Mouse (Mus musculus): ENCODE results near the gene C2cd3.

The C2cd3 gene

DNA sequence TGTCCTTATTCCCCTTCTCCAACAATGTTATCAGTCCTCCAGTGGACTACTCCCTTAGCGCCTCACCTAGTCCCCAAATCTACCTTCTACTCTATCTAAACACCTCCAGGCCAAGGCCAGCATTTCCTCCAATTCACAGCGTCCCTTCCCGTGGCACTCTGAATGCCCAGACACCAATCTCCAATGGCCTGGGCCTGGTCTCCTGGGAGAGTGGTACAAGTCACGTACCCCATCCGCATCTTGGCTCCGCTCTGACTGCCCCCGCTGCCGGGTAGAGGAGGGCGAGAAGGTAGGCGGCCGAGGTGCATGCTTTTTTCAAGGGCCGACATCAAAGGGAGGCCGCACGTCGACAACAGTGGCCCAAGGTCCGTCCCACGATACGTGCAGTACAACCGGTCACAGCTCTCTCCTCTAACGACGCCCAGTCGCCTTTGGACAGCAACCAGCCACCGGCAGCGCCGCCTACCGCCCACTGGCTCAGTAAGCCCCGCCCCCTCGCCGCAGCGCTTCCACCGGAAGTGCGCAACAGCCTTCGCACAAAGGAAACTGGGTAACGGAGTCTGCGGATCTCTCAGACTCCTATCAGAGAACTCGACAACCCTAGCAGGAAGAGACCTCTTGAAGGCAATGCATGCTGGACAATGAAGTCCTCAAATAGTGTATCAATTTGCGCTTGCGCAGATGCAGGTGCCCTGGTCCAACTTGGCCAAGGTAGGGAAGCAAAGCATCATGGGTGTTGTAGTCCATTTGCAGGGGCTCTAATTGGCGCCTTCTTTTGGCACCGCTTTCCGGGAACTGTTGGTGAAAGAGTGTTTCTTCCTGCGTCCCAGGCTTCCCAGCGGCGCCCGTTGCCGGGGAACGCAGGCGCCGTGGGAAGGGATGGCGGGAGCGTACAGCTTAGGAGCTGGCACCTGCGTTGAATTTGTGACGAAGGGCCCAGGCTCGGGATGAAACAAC lies at the start of gene C2cd3, which contains the start of gene Ppme1:
TSS of gene C2cd3 (plus strand) at position 739 of the 957 bp plus-strand sequence.
TSS of gene Ppme1 (minus strand) at position 813 of the 957 bp plus-strand sequence.
- DNase-seq (ENCODE audit: low spot score) = peak; percentile 99

DNA sequence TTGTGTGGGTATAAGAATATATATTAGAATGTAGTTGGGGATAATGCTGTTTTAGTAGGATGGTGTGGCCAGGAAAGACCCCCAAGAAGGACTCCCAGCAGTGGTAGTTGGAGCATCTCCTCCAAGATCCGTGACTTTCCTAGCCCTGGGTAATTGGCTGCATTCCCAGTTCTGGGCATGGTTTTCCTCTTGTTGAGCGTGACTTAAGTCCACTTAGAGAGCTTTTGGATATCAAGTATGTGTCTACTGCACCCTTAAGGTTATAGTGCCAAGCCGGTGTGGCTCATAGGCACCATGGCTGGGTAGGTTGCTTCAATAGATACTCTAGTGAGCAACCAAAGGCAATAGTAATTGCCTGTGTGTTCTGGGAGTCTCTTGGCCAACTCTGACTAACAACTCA lies 48.3 kb upstream of the C2cd3 start:
- no peak for DNase-seq (ENCODE audit: low spot score)

DNA sequence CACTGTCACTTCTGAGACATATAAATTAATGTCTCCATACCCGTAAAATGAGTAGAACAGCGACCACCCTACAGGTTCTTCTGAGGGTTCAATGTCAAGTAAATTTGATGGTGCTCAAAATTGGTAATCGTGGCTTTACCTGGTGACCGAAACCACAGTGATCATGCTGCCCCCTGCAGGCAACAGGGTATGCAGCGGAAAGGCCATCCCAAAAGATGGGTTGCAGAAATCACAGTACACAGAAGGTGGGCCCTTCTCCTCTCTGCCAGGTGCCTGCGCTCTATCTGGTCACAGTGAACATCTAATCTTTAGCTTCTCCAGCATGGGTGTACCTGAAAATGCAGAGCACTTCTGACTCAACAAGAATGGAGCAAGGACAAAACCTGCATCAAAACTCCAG lies 46.6 kb upstream of the C2cd3 start:
- peak; percentile 47 for DNase-seq (ENCODE audit: low spot score)

DNA sequence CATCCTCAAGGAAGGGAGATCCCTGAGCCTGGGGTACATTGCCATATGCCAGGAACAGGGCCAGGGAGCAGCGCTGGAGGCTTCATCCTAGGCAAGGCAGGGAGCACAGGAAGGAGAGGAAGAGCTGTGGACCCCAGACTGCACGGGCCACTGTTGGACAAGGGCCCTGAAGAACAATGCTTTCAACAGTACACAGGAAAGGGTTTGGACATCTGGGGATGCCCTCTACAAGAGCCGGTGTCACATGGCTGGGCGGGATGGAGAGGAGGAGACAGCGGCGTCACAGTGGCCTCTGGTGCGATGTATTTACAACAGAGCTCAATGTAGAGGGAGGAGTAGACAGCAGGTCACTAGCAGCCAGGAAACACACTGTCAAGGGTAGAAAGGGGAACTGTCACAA lies 44.5 kb upstream of the C2cd3 start:
- DNase-seq (ENCODE audit: low spot score) = no peak

DNA sequence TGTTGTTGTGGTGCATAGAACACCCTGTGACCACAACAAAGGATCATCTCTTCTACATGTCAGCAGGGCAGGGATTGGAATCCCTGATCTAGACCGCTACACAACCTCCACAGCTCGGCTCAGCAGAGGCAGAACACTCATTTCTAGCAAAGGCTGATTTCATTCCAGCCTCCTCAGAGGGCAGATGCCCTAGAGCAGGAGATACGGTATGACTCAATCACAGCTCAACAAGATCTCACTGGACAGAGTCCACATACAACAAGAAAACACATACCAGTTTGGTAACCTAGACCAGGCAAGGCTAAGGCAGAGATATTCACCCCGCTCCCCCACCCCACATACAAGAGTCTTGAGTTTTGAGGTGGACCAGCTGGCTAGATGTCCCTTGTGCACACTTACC lies 43.4 kb upstream of the C2cd3 start:
- no peak for DNase-seq (ENCODE audit: low spot score)

DNA sequence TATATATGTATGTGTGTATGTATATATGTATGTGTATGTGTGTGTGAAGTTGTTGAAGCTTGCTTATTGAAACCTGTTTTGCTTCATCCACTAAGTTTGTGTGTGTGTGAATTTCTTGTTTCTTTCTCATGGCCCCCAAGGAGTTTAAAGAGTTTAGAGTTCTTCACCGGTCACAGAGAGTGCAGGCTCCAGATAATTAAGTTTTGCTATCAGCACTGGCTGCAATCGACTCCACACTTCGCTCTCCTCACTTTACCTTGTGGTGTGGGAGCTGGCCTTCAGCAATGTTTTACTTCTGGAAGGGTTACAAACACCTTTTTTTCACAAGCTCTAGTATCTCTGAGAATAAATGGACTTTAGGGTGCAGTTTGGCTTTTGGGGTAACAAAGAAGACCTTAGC lies 40.8 kb upstream of the C2cd3 start:
- DNase-seq (ENCODE audit: low spot score) = no peak

DNA sequence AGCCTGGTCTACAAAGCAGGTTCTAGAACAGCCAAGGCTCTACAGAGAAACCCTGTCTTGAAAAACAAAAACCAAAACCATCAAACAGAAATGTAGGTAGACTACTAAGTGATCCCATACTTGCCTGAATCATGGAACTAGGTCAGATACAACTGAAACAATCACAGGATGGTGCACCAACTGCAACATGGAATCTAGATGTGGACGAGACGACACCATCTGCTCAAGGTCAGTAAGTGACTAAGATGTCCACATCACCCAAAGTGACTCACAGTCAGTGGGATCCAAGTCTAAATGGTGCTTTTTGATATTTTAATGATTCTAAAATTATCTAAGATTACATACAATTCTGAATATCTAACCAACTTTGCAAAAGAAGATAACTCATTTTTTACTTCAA lies 36.1 kb upstream of the C2cd3 start:
- no peak for DNase-seq (ENCODE audit: low spot score)

DNA sequence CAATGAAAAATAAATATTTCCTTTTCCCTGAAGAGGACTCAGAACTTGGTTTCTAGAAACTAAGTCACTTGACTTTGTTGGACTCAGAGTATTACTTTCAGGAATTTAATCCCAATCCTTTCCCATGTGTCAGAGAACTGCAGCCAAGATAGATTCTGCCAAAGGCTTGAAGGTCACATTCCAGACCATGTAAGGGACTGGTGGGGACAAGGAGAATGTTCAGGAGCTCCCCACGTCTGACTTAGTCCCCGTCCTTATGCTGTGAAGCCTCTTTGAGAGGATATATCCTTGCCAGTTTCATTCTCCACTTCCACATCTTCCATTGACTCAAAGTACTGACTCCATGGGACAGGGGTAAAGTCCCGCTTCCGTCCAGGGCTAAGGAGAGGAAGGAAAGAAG lies 17.0 kb upstream of the C2cd3 start:
- DNase-seq (ENCODE audit: low spot score) = no peak

DNA sequence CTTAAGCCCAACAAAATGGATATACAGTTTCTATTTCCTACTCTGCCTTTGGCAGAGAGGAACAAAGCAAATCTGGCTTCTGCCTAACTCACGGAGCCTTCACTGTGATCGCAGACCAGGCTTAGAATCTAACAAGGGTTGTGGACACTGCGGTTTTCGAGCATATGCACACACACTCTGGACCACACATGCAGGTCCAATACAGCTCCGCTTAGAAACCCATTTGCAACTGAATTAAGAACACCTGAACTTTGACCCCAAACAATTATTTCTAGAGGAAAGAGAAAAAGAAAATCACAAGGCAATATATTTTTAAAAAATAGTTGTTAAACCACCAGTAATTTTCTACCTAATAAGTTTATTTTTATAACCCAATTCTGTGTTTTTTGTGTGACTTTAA lies 15.7 kb upstream of the C2cd3 start:
- DNase-seq (ENCODE audit: low spot score) = no peak

DNA sequence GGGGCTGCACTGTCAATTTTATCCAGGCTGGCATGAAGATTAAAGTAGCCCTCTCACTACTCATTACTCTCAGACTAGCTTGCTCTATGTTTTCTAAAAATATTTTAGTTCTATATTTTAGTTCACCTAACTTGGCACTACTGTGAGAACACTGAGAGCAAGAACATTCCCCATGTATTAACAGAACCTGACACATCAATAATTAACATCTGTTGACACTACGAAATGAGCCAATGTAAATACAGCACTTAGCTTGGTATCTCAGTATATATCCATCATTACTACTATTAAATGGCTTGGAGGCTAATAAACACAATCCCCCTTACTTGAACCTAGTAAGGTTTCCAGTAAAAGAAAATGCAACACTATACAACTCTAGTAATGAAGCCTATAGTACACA lies 15.3 kb upstream of the C2cd3 start:
- no peak for DNase-seq (ENCODE audit: low spot score)

DNA sequence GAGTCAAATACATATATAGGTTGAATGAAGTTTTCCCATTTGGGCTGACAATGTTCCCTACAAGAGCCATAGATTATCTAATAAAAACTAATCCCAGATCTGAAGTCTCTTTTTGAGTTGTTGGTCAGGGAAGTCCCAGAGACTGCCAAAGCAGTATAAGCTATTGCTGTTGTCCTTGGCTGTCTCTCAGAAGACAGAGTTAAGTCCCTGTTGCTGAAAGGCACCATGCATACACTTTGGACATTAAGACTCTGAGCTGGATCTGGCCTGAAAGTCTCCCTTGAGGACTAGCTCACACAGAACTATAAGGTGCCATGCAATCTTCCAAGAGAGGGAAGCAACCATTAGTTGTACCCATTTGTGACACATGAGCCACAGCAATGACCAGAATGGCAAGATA lies 14.2 kb upstream of the C2cd3 start:
- no peak for DNase-seq (ENCODE audit: low spot score)

DNA sequence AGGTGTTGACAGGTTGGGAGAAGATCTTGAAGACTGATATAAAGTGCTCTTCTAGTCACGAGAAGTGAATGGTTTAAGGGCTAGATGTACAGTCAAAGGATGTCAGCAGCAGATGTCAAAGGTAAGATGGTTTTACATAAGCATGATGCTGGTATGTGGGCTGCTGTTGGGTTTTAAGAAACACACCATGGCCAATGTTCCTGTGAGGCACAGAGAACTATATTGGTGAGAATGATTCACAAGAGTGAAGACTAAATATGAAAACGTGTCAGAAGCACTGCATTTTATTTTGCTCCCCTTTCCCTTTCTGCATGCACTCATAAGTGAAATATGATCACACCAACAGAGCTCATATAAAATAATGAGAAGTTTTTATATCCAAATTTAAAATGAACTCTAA lies 8.9 kb upstream of the C2cd3 start:
- no peak for DNase-seq (ENCODE audit: low spot score)

DNA sequence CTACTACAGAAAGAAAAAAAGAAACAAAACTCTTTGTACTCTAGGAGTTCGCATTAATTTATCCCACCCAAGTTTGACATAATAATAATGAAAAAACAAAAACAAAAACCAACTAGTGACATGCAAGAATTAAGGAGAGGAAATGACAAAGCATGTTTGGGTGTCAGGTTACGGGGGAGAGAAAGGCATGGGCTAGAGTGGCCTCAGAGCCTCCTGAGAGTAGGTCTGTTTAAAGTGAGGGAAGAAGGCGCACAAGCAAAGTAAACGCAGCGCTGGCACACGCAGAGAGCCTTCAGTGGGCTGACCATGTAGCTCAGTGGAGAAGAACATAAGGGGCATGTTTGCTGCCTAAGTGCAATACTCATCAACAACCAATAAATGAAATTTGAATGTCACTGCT lies 7.1 kb upstream of the C2cd3 start:
- no peak for DNase-seq (ENCODE audit: low spot score)

DNA sequence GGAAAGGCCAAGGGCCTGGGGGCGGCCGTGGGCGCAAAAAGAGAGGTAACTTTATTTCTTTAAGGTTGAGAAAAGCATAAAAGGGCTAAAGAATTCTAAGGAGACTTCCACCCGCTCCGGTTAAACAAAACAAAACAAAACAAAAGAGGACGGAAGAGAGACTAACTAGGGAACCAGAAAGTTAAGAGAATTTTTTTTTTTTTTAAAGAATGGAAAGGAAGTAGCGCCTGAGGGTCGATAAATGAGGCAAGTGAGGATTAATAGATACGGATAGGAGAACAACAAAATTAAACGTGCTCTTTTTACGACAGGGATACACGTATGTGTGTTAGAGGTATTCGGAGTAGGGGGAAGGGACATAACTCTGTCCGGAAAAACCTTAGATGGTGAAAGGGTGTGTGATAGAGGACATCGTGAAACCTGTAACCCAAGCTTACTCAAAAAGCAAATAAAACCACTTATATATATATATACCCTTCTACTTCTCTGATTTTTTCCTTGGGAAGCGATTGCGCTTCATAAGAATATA lies 483 bp downstream of the C2cd3 start:
- no peak for DNase-seq (ENCODE audit: low spot score)

DNA sequence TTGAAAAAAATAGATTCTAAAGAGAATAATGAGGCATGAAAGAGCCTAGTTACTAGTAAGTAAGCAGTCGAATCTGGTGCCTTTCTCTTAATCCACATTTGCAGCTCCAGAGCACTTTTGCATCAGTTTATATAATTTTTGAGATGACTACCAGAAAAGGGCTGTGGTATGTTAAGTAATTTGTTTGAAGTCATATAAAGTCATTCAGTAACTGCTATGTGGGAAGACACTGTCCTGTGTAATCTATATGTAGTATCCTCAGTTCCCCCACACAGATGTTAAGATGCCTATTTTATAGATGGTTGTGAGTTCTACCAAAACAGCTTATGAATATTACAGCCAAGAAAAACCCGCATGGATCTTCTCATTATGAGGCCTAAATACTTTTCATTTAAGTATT lies 6.2 kb downstream of the C2cd3 start:
- DNase-seq (ENCODE audit: low spot score) = no peak

DNA sequence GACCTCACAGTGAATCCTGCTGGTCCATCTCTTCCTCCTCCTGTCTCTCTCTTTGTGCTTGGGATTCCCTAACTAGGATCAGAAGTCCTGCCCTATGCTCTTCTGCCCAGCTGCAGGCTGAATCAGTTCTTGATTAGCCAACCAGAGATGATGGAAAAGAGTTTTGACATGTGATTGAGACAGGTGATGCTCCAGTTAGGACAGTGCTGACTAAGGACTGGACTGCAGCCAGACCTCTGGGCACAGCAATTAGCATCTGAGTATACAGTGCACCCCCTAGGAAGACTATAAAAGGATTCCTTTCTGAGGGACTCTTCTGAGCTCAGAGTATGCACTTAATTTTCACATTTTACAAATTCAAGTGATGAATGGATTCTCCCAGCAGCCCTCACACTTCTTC lies 9.1 kb downstream of the C2cd3 start:
- DNase-seq (ENCODE audit: low spot score) = no peak

DNA sequence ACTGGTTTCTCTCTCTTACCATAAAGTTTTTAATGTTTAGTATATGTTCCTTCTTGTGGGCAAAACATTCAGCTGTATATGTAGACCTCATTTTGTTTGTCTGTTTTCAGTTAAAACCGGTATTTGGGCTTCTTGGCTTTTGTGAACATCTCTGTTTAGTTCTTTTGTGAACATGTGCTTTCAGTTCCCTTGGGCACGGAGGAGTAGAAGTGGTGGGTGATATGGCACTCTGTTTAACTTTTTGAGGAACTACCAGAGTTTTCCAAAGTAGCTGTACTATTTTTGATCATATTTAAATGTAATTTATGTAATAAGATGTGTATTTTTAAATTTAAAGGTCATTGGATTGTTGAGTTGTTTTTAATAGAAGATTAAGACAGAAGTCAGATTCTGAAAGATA lies 11.2 kb downstream of the C2cd3 start:
- DNase-seq (ENCODE audit: low spot score) = no peak

DNA sequence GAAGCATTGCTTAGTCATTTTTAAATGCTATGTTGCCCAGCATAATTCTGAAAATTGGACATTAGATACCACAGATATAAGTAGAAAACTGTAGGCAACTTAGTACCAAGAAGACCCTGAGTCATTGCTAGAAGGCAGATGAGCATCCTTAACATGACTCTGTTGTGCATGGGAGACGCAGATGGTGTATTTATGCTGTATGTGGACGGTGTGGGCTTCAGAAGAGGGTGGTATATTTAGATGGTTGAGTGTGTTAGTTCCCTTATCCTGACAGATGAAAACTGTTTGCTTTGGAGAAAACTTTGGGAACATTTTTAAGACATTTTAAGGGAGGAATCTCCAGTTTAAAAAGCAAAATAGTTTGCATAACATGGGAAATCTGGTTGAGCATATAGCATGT lies 16.1 kb downstream of the C2cd3 start:
- DNase-seq (ENCODE audit: low spot score) = no peak

DNA sequence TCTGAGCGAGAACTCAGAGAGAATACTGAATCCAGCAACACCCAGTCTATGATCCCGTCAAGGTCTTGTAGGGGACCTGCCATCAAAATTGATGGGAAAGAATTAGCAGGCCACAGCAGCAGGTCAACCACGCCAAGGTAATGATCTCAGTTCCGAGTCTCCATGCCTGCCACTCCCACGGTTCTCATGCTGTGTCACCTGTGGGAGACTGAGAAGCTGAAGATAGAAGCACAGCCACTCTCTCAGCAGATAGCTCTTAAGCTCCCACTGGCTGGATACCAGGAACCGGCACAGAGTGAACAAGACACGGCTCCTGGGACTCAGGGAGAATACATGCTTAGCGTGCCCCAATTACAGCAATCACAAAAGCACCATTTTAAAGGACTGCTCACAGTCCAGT lies 18.1 kb downstream of the C2cd3 start:
- DNase-seq (ENCODE audit: low spot score) = no peak

DNA sequence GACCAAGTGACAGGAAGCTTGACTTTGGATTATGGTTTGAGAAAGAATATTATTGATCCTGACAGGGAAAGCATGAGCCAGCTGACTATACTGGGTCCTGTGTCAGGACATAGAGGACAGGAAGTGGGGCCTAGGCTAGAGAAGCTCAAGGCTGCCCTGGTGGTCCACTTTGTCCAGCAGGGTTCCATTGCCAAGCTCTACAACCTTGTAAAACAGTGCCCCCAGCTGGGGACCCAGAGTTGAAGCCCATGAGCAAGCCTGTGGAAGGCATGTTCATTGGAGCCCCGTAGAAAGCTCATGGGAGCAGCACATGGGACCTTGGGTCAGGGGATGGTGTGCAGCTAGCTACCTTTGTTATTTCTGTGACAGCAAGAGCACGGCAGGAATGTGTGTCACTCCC lies 20.2 kb downstream of the C2cd3 start:
- DNase-seq (ENCODE audit: low spot score) = no peak

DNA sequence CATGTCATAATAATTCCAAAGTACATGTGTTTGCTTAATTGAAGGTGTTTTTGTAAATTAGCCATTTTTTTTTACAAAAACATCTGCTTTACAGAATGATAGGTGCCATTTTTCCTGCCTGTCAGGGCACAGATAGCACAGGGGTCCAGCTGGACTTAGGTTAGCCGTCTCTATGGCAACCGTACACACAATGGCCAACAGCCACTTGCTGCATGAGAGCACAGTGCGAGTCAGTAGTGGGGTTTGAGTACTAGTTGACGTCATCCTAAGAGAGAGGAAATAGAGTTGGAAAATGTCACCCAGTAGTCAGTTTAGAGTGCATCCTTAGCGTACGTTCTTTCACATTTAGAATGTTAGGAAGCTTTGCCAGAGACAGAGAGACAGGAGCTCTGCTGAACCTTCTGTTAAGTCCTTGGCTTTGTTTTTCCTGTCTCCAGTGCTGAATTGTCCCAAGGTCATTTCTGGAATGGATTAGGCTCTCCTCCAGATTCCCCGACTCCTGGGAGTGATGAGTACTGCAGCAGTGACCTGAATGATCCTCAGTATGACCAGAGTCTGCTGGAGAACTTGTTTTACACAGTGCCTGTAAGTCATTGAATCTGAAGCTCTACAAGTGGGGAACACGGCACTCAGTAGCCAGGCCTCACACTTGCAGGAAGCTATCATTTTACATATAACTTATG lies 27.3 kb downstream of the C2cd3 start:
- DNase-seq (ENCODE audit: low spot score) = no peak

DNA sequence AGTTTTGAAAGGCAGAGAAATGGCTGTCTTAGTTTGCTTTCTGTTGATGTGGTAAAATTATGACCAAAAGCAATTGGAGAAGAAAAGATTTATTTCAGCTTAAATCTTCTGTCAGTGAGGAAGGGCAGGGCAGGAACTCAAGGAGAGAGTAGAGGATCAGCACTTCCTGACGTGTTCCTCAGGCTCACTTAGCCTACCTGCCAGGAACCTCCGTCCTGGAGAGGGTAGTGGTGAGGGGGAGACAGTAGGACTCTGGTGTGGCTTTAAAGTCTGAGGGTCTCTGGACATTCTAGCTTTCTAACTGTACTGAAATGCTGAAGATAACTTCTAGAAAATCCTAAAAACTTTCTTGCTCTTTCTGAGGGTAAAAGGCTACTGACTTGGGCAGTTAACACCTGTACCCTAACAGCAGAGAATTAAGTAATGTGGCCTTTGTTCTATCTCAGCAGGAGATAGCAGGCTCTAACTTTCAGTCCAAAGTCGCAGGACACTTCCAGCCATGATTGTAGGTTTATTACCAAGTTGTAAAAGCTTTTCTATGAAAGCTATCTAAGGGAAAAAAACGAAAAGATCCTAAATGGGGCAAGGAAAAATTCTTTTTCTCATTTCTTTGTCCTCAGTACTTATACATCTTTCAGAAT lies 29.0 kb downstream of the C2cd3 start:
- no peak for DNase-seq (ENCODE audit: low spot score)

DNA sequence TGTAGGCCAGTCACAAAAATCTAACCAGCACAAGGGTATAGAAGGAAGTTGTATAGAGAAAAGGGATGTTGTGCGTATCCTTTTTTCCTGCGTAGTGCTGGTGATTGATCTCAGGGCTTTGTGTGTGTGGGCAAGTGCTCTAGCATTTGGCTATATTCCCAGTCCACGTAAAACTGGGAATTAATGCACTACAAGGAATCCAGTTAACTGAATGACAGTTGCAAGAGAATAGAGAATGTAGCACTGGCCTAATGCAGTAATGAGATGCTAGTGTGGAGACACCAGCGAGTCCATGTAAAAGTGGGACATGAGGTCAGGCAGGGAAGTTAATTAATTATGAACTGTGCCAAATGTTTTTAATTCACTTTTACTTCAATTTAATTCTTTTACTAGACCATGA lies 30.7 kb downstream of the C2cd3 start:
- DNase-seq (ENCODE audit: low spot score) = no peak
